In the genomic region with DNA sequence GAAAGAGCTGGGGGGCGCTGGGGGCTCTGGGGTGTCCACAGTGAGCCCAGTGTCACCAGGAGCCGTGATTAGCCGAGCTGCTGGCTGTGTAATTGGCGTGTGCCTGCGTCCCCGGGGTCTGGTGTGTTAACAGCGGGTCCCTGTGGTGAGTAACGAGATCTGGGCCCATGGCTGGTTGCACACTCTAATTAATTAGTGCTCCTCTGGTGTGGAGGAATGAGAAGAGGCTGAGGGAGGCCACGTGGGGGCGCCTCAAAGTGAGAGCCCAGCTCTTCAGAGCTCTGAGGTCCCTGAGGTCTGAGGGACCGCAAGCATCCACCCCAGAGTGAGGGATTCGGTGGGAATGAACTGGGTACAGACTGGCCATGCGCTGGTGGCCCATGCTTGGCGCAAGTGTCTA, we compare ENCODE assay signal across 10 mouse cellular contexts. TPM values are rescaled to one million over a fixed set of nuclear protein-coding genes. Genes with fewer than 3 reads are reported as not detected.
A peak's percentile ranks its signal among the peaks of the same experiment; 100 is the strongest.
DNase-seq lines count a peak whose midpoint lies in the region; ATAC-seq and TF ChIP-seq lines count a peak whose summit lies in the region.
"Had no signal": no experiment of that assay in that cellular context is flagged by ENCODE, and none has a peak within 500 bp of the region (broad histone marks: within the 10 kb centered on the region; RNA-seq: fewer than 3 reads in every experiment).

No protein-coding gene starts in this region.

- no peak overlapping the region for H3K4me3 ChIP-seq in kidney, adult 2 months (ENCODE audit: insufficient read depth, low read depth, low read length)
- H3K4me3 ChIP-seq in hindbrain, embryonic 14.5 days (replicated peaks; ENCODE audit: low read length), result no peak overlapping the region
- H3K4me3 ChIP-seq: megakaryocyte, embryonic 14.5 days had no signal

- no peaks in the 10 kb centered on the region for H3K9me3 ChIP-seq in hindbrain, embryonic 14.5 days (ENCODE audit: control insufficient read depth, low read length)
- H3K9me3 ChIP-seq: megakaryocyte, embryonic 14.5 days had no signal

- H3K4me2 ChIP-seq in hindbrain, embryonic 14.5 days (replicated peaks), result no peak overlapping the region

- no peak for TF ChIP-seq POLR2A in kidney, adult 2 months (IDR thresholded peaks at IDR 0.05; ENCODE audit: low read depth, low read length)

- WGBS in kidney, adult 2 months, result 38% methylated on average over 14 of the region's 14 CpGs
- 30% methylated on average over 14 of the region's 14 CpGs for WGBS in hindbrain, embryonic 14.5 days

- no peaks in the 10 kb centered on the region for H3K4me1 ChIP-seq in kidney, adult 2 months (ENCODE audit: control insufficient read depth, insufficient read depth, low read length)
- peaks cover 30% of the 10 kb centered on the region for H3K4me1 ChIP-seq in hindbrain, embryonic 14.5 days (replicated peaks; ENCODE audit: control insufficient read depth, insufficient read depth, low read length)

- TF ChIP-seq CTCF in kidney, adult 2 months (conservative IDR thresholded peaks at IDR 0.05; ENCODE audit: insufficient read depth, insufficient read length, low read depth, low read length), result no peak

- H3K9ac ChIP-seq in hindbrain, embryonic 14.5 days, result no peak overlapping the region

- H3K36me3 ChIP-seq in kidney, adult 2 months (ENCODE audit: control insufficient read depth, insufficient read depth, low read length), result no peaks in the 10 kb centered on the region
- no peaks in the 10 kb centered on the region for H3K36me3 ChIP-seq in hindbrain, embryonic 14.5 days (replicated peaks; ENCODE audit: control insufficient read depth, insufficient read depth)

- ATAC-seq in hindbrain, embryonic 14.5 days (ENCODE audit: low FRiP score), result peak; percentile 37; the same call in 1 of the 2 replicates

- no peaks in the 10 kb centered on the region; the same call in 1 of the 2 replicates for H3K27me3 ChIP-seq in kidney, adult 2 months (replicated peaks; ENCODE audit: control insufficient read depth, insufficient read depth, low read length)
- no peaks in the 10 kb centered on the region for H3K27me3 ChIP-seq in hindbrain, embryonic 14.5 days (ENCODE audit: control insufficient read depth, insufficient read depth, low read length)

- no peak overlapping the region for H3K27ac ChIP-seq in kidney, adult 2 months (ENCODE audit: insufficient read depth, low read depth, low read length)
- H3K27ac ChIP-seq in hindbrain, embryonic 14.5 days, result peak overlapping the region; percentile 79; the same call in 1 of the 2 replicates

- peak; percentile 5 for DNase-seq in kidney, adult 2 months
- no peak for DNase-seq in kidney, adult 8-10 months
- DNase-seq in A20 (ENCODE audit: low read depth, low spot score), result peak; percentile 37
- peak; percentile 68 for DNase-seq in cerebellum, adult 9-10 months
- no peak for DNase-seq in hindbrain, embryonic 14.5 days (ENCODE audit: low spot score)
- no peak for DNase-seq in frontal cortex, postnatal 14 days (ENCODE audit: low spot score in 2 of 2)
- DNase-seq in layer of hippocampus, adult 9-11 months, result no peak
- no peak for DNase-seq in thymus, postnatal 14 days
- DNase-seq: gastrocnemius, postnatal 10 days had no signal

RNA-seq across cellular contexts. Expression of a gene that starts 13.1 kb away (rescaled TPM):
- 57.7 and 60.6 TPM in 2 replicates for polyA plus RNA-seq in kidney, adult 2 months (2012; rRNA removed)
- polyA plus RNA-seq in hindbrain, embryonic 14.5 days (2014; fragmentation: Nextera tagmentation; extraction: Ambion mirVana), result 32.2 and 33.1 TPM in 2 replicates

Comparison
In these comparisons a context has a peak if more than half of its experiments do, and no peak if none do; other contexts are left out.
1. DNase-seq: peak in kidney, adult 2 months (single experiment), A20 (single experiment) and cerebellum, adult 9-10 months (single experiment); none in kidney, adult 8-10 months (0 of 2), hindbrain, embryonic 14.5 days (single experiment), frontal cortex, postnatal 14 days (0 of 2), layer of hippocampus, adult 9-11 months (single experiment) and thymus, postnatal 14 days (single experiment).